21 mouse cellular contexts compared by ENCODE assay signal in genomic region chr11:67797931-67798330, GRCm38 (mm10). TPM values are rescaled to one million over a fixed set of nuclear protein-coding genes. Genes with fewer than 3 reads are reported as not detected.
A peak's percentile ranks its signal among the peaks of the same experiment; 100 is the strongest.
DNase-seq lines count a peak whose midpoint lies in the region; ATAC-seq and TF ChIP-seq lines count a peak whose summit lies in the region.
"Had no signal": no experiment of that assay in that cellular context is flagged by ENCODE, and none has a peak within 500 bp of the region (broad histone marks: within the 10 kb centered on the region; RNA-seq: fewer than 3 reads in every experiment).

TSS of gene Dhrs7c (plus strand) at chr11:67798187.

- intact Hi-C loops in left cerebral cortex, postnatal 4 days (cut with DNase I), result no loop called here

- no peaks in the 10 kb centered on the region for H3K27me3 ChIP-seq in cerebellum, adult 2 months (ENCODE audit: control insufficient read depth, insufficient read depth, low read length)
- no peaks in the 10 kb centered on the region for H3K27me3 ChIP-seq in heart, embryonic 15.5 days
- H3K27me3 ChIP-seq in myocyte (ENCODE audit: control insufficient read depth, insufficient read depth, insufficient read length), result peaks cover 13% of the 10 kb centered on the region
- H3K27me3 ChIP-seq: intestine, embryonic 15.5 days; limb, embryonic 12.5 days had no signal

- H3K4me2 ChIP-seq in heart, embryonic 15.5 days, result peak within 1 kb of the TSS; percentile 55
- peak within 1 kb of the TSS; percentile 64 for H3K4me2 ChIP-seq in myocyte (ENCODE audit: low read depth)
- H3K4me2 ChIP-seq: intestine, embryonic 15.5 days; limb, embryonic 12.5 days had no signal

- DNase-seq in cerebellum, adult 2 months, result peak; percentile 26 to 51
- DNase-seq in cerebellum, adult 9-10 months, result no peak
- peak; percentile 24 for DNase-seq in left cerebral cortex, postnatal 4 days
- no peak for DNase-seq in left cerebral cortex, adult 18-20 months (ENCODE audit: low spot score in 2 of 2)
- no peak for DNase-seq in adrenal gland, postnatal 4 days (ENCODE audit: low spot score in 2 of 2)
- DNase-seq: forebrain, postnatal 0 days; kidney, postnatal 14 days; lung, adult 18-20 months; retina, postnatal 1 day had no signal

- no peak for TF ChIP-seq POLR2A in cerebellum, adult 2 months (IDR thresholded peaks at IDR 0.05; ENCODE audit: borderline replicate concordance, insufficient read depth, low read length)
- no peak for TF ChIP-seq POLR2A in myocyte (IDR thresholded peaks at IDR 0.05; ENCODE audit: insufficient read length, low read depth)

- H3K4me3 ChIP-seq in cerebellum, adult 2 months (replicated peaks; ENCODE audit: insufficient read depth, low read depth, low read length), result no peak within 1 kb of the TSS
- H3K4me3 ChIP-seq in heart, embryonic 15.5 days, result peak within 1 kb of the TSS; percentile 36
- peak within 1 kb of the TSS; percentile 26 for H3K4me3 ChIP-seq in myocyte
- H3K4me3 ChIP-seq: hindbrain, embryonic 10.5 days; intestine, embryonic 15.5 days; limb, embryonic 12.5 days had no signal

- no peak for TF ChIP-seq CTCF in cerebellum, adult 2 months (IDR thresholded peaks at IDR 0.05; ENCODE audit: borderline replicate concordance, insufficient read depth, low read depth, low read length)

- H3K9ac ChIP-seq in heart, embryonic 15.5 days, result peak within 1 kb of the TSS; percentile 37; the same call in 1 of the 2 replicates
- H3K9ac ChIP-seq: forebrain, postnatal 0 days; intestine, embryonic 15.5 days; limb, embryonic 12.5 days had no signal

- WGBS in cerebellum, adult 2 months, result 7% methylated on average over 7 of the region's 7 CpGs
- WGBS in heart, embryonic 15.5 days, result 31% methylated on average over 7 of the region's 7 CpGs

- no peak within 1 kb of the TSS for H3K27ac ChIP-seq in cerebellum, adult 2 months (ENCODE audit: insufficient read depth, low read length)
- H3K27ac ChIP-seq in heart, embryonic 15.5 days, result peak within 1 kb of the TSS; percentile 74
- H3K27ac ChIP-seq: hindbrain, embryonic 10.5 days; intestine, embryonic 15.5 days; limb, embryonic 12.5 days; macrophage; stomach, postnatal 0 days had no signal

- peak; percentile 70; the same call in 1 of the 2 replicates for ATAC-seq in heart, embryonic 15.5 days (replicated peaks; ENCODE audit: insufficient number of reproducible peaks, insufficient read depth, low FRiP score, low read depth)
- ATAC-seq in frontal cortex, adult (ENCODE audit: low TSS enrichment), result no peak
- ATAC-seq: forebrain, postnatal 0 days; intestine, embryonic 15.5 days; midbrain, embryonic 16.5 days had no signal

- no peaks in the 10 kb centered on the region for H3K36me3 ChIP-seq in heart, embryonic 15.5 days
- no peaks in the 10 kb centered on the region for H3K36me3 ChIP-seq in myocyte (ENCODE audit: control insufficient read depth, insufficient read depth)
- H3K36me3 ChIP-seq: hindbrain, embryonic 10.5 days; intestine, embryonic 15.5 days; limb, embryonic 12.5 days had no signal

- no peaks in the 10 kb centered on the region for H3K79me2 ChIP-seq in myocyte (ENCODE audit: control insufficient read depth, insufficient read depth)

- peaks cover 5% of the 10 kb centered on the region for H3K4me1 ChIP-seq in cerebellum, adult 2 months (ENCODE audit: control insufficient read depth, insufficient read depth, low read length)
- H3K4me1 ChIP-seq in heart, embryonic 15.5 days (replicated peaks), result peaks cover 42% of the 10 kb centered on the region
- H3K4me1 ChIP-seq: hindbrain, embryonic 10.5 days; intestine, embryonic 15.5 days had no signal

- H3K9me3 ChIP-seq in heart, embryonic 15.5 days (replicated peaks), result no peaks in the 10 kb centered on the region
- H3K9me3 ChIP-seq: hindbrain, embryonic 10.5 days; intestine, embryonic 15.5 days; limb, embryonic 12.5 days had no signal

- H3ac ChIP-seq in myocyte (ENCODE audit: control insufficient read depth, insufficient read length), result no peak within 1 kb of the TSS

TF ChIP-seq in myocyte, 11 proteins besides CTCF, POLR2A, EP300 and RAD21:
- peak in 1 of 3 experiments; percentile 1 for TF ChIP-seq MYOG (IDR thresholded peaks at IDR 0.05; ENCODE audit: control insufficient read depth in 1 of 3, insufficient read depth in 1 of 3, insufficient read length in 2 of 3, low read depth in 2 of 3)
- TF ChIP-seq MAX (IDR thresholded peaks at IDR 0.05; ENCODE audit: low read depth), result no peak
- peak in 1 of 3 experiments; percentile 35 for TF ChIP-seq MYOD1 (IDR thresholded peaks at IDR 0.05; ENCODE audit: control insufficient read depth in 1 of 3, insufficient read length in 2 of 3, low read depth in 2 of 3)
- TF ChIP-seq SRF (IDR thresholded peaks at IDR 0.05; ENCODE audit: control insufficient read depth, insufficient read length, low read depth), result no peak
TF ChIP-seq in myocyte: peak in this region for 2.

RNA-seq across cellular contexts. Expression of gene Dhrs7c, which starts in this region (rescaled TPM):
- 0.10 TPM in 1 of 2 replicates, not detected in the other for polyA plus RNA-seq in cerebellum, adult 2 months (2012; rRNA removed)
- total RNA-seq in left cerebral cortex, postnatal 4 days (2021), result under 1 TPM in 1 of 2 experiments, not detected in 1; 0.98 TPM
- not detected for total RNA-seq in left cerebral cortex, adult 18-20 months (2021)
- polyA plus RNA-seq in heart, embryonic 15.5 days (2015; fragmentation: Nextera tagmentation; extraction: Ambion mirVana), result 13.7 and 19.2 TPM in 2 replicates
- polyA plus RNA-seq in myocyte (2012; fragmentation: generic; extraction: Trizol), result 112 TPM
- total RNA-seq in adrenal gland, postnatal 4 days (2021), result 1 to 10 TPM; 3.1 to 7.8 TPM
- total RNA-seq: common myeloid progenitor, adult 5-6 weeks had no signal
- polyA plus RNA-seq: hindbrain, embryonic 10.5 days; macrophage; midbrain, embryonic 16.5 days; neural tube, embryonic 14.5 days; spleen, adult 2 months; stomach, postnatal 0 days had no signal

Comparison
In these comparisons a context has a peak if more than half of its experiments do, and no peak if none do; other contexts are left out.
1. RNA of gene Dhrs7c (polyA plus RNA-seq): 112 TPM in myocyte (single experiment) and 13.7 to 19.2 TPM in heart, embryonic 15.5 days; 0.10 TPM in cerebellum, adult 2 months; every median in the first group is over 10 times any median in the second.
2. Peak in DNase-seq in cerebellum, adult 2 months; RNA of the gene not detected or under 1 TPM.
3. Peak in DNase-seq in left cerebral cortex, postnatal 4 days; RNA of the gene not detected or under 1 TPM.